Mouse (Mus musculus) adrenal gland, adult 2 months (tissue): Measurements from ENCODE around the gene Gm7579. TPM values are rescaled to one million over a fixed set of nuclear protein-coding genes. Genes with fewer than 3 reads are reported as not detected.

Source experiments
- polyA plus RNA-seq: library from polyadenylated mRNA; depleted of rRNA; stranded (reverse); fragments of >200 nt; gene quantifications from 2 replicates; pipeline ENCODE4 v1.2.3, GENCODE M21; 2012; rRNA removed
- total RNA-seq, 2 experiments: library from RNA; stranded (reverse); gene quantifications; 2 replicates each; pipeline ENCODE4 v1.2.3; 2021

The Gm7579 gene
- total and polyA plus RNA-seq, 3 experiments = not detected

Other genes with a start within 250 kb of the Gm7579 start
- 10 to 100 TPM; 52.3 to 59.3 TPM for gene Mob2, start 150.8 kb upstream of the Gm7579 start, total RNA-seq
- 33.1 and 38.2 TPM in 2 replicates for gene Mob2, start 150.8 kb upstream of the Gm7579 start, polyA plus RNA-seq
- gene Dusp8, start 116.0 kb upstream of the Gm7579 start, total RNA-seq = 10 to 100 TPM; 11.1 to 15.9 TPM
- gene Dusp8, start 116.0 kb upstream of the Gm7579 start, polyA plus RNA-seq = 10.7 and 13.2 TPM in 2 replicates
- not detected for gene Gm45618, start 91.1 kb upstream of the Gm7579 start, total RNA-seq
- not detected in 2 replicates for gene Gm45618, start 91.1 kb upstream of the Gm7579 start, polyA plus RNA-seq
- not detected for gene Gm39115, start 75.8 kb upstream of the Gm7579 start, total RNA-seq
- not detected in 2 replicates for gene Gm39115, start 75.8 kb upstream of the Gm7579 start, polyA plus RNA-seq
- gene Gm45337, start 67.3 kb upstream of the Gm7579 start, total RNA-seq = not detected
- not detected in 2 replicates for gene Gm45337, start 67.3 kb upstream of the Gm7579 start, polyA plus RNA-seq
- not detected for gene Gm29735, start 54.7 kb upstream of the Gm7579 start, total RNA-seq
- gene Gm29735, start 54.7 kb upstream of the Gm7579 start, polyA plus RNA-seq = not detected in 2 replicates
- not detected for gene Gm4553, start 46.1 kb upstream of the Gm7579 start, total RNA-seq
- gene Gm4553, start 46.1 kb upstream of the Gm7579 start, polyA plus RNA-seq = not detected in 2 replicates
- gene Krtap5-2, start 35.9 kb upstream of the Gm7579 start, total RNA-seq = not detected
- gene Krtap5-2, start 35.9 kb upstream of the Gm7579 start, polyA plus RNA-seq = not detected in 2 replicates
- not detected for gene Gm10153, start 21.5 kb upstream of the Gm7579 start, total RNA-seq
- not detected in 2 replicates for gene Gm10153, start 21.5 kb upstream of the Gm7579 start, polyA plus RNA-seq
- gene Krtap5-3, start 10.5 kb upstream of the Gm7579 start, total RNA-seq = not detected
- not detected in 2 replicates for gene Krtap5-3, start 10.5 kb upstream of the Gm7579 start, polyA plus RNA-seq
- not detected for gene Krtap5-5, start 18.1 kb downstream of the Gm7579 start, total RNA-seq
- gene Krtap5-5, start 18.1 kb downstream of the Gm7579 start, polyA plus RNA-seq = 0.11 TPM in 1 of 2 replicates, not detected in the other
- gene Gm40460, start 29.2 kb downstream of the Gm7579 start, total RNA-seq = not detected
- gene Gm40460, start 29.2 kb downstream of the Gm7579 start, polyA plus RNA-seq = not detected in 2 replicates
- gene Gm2431, start 46.5 kb downstream of the Gm7579 start, total RNA-seq = not detected
- not detected in 2 replicates for gene Gm2431, start 46.5 kb downstream of the Gm7579 start, polyA plus RNA-seq
- gene Gm4559, start 62.5 kb downstream of the Gm7579 start, total RNA-seq = not detected
- gene Gm4559, start 62.5 kb downstream of the Gm7579 start, polyA plus RNA-seq = not detected in 2 replicates
- gene Krtap5-1, start 85.3 kb downstream of the Gm7579 start, total RNA-seq = not detected
- gene Krtap5-1, start 85.3 kb downstream of the Gm7579 start, polyA plus RNA-seq = not detected in 2 replicates
- gene Krtap5-4, start 91.7 kb downstream of the Gm7579 start, total RNA-seq = not detected
- not detected in 2 replicates for gene Krtap5-4, start 91.7 kb downstream of the Gm7579 start, polyA plus RNA-seq
- 1 to 10 TPM; 3.0 to 5.8 TPM for gene Ifitm10, start 161.9 kb downstream of the Gm7579 start, total RNA-seq
- 12.0 and 15.2 TPM in 2 replicates for gene Ifitm10, start 161.9 kb downstream of the Gm7579 start, polyA plus RNA-seq
- 1 to 10 TPM; 2.9 to 6.9 TPM for gene Gm49369, start 170.8 kb downstream of the Gm7579 start, total RNA-seq
- gene Gm49369, start 170.8 kb downstream of the Gm7579 start, polyA plus RNA-seq = not detected in 2 replicates
- gene Ctsd, start 176.2 kb downstream of the Gm7579 start, total RNA-seq = 1,000 to 10,000 TPM in 1 of 2 experiments, 100 to 1,000 TPM in 1; 904 to 1,338 TPM
- gene Ctsd, start 176.2 kb downstream of the Gm7579 start, polyA plus RNA-seq = 889 and 996 TPM in 2 replicates
- not detected for gene Syt8, start 223.0 kb downstream of the Gm7579 start, total RNA-seq
- gene Syt8, start 223.0 kb downstream of the Gm7579 start, polyA plus RNA-seq = 0.16 and 0.20 TPM in 2 replicates
- gene Tnni2, start 229.9 kb downstream of the Gm7579 start, total RNA-seq = under 1 TPM; 0.62 to 0.63 TPM
- 0.15 TPM in 1 of 2 replicates, not detected in the other for gene Tnni2, start 229.9 kb downstream of the Gm7579 start, polyA plus RNA-seq
- 10 to 100 TPM; 20.9 to 28.7 TPM for gene Lsp1, start 248.9 kb downstream of the Gm7579 start, total RNA-seq
- 22.2 and 25.1 TPM in 2 replicates for gene Lsp1, start 248.9 kb downstream of the Gm7579 start, polyA plus RNA-seq